Mouse (Mus musculus) kidney, postnatal 25 days (tissue): Measurements from ENCODE around the gene Zfp710.

Experiments used
- DNase-seq, 2 experiments: peaks; one replicate each; pipeline ENCODE4 v3.0.0; 2021; ENCODE audit warnings: mixed read lengths in 2 of 2

Zfp710 gene

GRCm38 (mm10) chr7:80078792-80079301, 54.2 kb downstream of the Zfp710 start:
- DNase-seq: peak; percentile 92 to 97

DNA sequence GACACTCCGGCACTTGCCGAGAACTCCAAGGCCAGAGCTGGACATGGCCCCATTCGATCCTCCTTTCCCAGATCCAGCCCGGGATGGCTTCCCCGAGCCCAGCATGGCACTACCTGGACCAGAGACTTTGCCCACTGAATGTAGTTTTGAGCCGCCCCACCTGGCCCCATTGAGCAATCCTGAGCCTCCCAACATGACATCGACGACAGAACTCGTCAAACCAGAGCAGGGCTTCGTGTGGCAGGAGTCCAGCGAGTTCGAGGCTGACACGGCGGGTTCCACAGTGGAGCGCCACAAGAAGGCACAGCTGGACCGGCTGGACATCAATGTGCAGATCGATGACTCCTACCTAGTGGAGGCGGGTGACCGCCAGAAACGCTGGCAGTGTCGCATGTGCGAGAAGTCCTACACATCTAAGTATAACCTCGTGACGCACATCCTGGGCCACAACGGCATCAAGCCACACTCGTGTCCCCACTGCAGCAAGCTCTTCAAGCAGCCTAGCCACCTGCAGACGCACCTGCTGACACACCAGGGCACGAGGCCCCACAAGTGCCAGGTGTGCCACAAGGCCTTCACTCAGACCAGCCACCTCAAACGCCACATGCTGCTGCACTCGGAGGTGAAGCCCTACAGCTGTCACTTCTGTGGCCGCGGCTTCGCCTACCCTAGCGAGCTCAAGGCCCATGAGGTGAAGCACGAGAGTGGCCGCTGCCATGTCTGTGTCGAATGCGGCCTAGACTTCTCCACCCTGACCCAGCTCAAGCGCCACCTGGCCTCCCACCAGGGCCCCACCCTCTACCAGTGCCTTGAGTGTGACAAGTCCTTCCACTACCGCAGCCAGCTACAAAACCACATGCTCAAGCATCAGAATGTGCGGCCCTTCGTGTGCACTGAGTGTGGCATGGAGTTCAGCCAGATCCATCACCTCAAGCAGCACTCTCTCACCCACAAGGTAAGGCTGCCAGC, 57.3 kb downstream of the Zfp710 start:
- DNase-seq: no peak

DNA sequence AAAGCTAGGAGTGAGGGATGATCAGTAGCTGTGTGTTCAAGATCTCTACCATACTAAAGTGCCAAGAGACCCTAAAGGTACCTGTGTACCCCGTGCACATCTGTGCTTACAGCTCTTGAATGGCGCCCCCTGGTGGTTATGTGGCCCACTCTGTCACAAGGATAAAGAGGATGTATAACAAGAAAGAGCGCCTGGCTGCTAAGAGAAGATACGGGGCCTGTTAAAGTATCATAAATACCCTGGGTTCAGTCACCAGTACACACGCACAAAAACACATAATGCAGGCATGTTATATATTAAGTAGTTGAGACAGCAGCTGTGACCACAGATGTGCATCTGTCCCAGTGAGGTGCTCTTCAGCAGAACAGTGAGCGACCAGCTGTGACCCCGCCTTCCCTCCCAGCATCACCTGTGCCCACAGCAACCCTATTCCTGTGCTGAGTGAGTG, 59.9 kb downstream of the Zfp710 start:
- DNase-seq: peak; percentile 78 to 90

DNA sequence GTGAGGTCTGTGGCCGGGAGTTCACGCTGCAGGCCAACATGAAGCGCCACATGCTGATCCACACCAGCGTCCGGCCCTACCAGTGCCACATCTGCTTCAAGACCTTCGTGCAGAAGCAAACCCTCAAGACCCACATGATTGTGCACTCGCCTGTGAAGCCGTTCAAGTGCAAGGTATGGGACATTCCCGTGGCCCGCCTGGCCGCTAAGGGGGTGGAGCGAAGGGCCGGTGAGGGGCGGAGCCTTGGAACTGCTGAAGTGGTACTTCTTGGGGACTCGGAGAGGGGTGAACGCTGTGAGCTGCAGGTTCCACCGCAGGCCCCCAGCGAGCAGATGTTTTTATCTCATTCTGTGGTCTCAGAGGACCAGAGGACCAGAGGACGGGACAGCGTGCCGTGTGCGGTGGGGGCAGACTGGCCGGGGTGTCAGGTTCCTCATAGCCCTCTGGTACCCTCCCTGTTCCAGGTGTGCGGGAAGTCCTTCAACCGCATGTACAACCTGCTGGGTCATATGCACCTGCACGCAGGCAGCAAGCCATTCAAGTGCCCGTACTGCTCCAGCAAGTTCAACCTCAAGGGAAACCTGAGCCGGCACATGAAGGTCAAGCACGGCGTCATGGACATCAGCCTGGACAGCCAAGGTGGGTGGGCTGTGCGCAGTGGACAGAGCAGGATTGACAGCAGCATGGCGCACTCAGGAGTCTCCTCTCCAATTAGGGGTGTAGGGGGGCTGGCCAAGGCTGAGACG, 61.5 kb downstream of the Zfp710 start:
- peak; percentile 75 to 80 for DNase-seq

GRCm38 (mm10) chr7:80088191-80088590, 63.6 kb downstream of the Zfp710 start:
- DNase-seq: no peak

- no peak for DNase-seq
These were observed 65.8 kb downstream of the Zfp710 start for GRCm38 (mm10) chr7:80090191-80091003.

DNA sequence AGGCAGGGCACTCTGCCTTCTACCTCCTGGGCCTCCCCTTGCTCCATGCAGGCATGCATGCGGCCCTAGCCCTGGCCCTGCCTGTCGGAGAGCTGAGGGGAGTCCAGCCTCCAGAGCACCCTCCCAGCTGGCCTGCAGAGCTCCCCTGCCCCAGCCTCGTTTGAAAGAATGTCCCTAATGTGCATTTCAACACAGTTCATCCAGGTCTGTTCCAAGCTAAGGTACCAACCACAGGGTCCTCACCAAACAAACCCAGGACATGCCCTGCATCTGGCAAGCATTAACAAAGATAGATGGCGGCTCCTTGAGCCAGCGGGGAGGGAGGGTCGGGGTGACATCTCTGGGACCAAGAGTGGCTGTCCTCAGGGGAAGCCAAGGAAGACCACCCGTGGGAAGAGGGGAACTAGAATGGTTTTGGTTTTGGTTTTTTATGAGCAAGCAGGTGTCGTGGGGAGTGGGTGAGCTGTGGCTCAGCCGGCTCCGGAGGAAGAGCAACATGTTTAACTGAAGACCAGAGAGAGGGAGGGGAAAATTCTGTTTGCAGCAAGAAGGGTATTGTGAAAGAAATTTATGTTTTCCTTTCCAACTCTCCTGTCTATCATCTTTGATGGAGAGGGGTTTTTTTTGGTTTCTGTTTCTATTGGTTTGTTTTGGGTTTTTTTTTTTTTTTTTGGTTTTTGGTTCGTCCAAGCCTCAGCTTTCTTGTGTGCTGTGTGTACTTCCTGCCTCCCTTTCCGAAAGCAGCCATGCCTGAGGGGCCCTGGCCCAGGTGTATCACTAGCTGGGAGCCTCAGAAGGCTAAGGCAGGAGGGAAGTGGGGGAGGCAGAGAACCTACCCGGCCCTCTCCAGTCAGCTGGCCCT, 66.6 kb downstream of the Zfp710 start:
- no peak for DNase-seq

- no peak for DNase-seq
These were observed 67.2 kb downstream of the Zfp710 start for GRCm38 (mm10) chr7:80091866-80092210.

GRCm38 (mm10) chr7:80092351-80093046, 67.9 kb downstream of the Zfp710 start:
- DNase-seq: peak; percentile 59 to 67

DNA sequence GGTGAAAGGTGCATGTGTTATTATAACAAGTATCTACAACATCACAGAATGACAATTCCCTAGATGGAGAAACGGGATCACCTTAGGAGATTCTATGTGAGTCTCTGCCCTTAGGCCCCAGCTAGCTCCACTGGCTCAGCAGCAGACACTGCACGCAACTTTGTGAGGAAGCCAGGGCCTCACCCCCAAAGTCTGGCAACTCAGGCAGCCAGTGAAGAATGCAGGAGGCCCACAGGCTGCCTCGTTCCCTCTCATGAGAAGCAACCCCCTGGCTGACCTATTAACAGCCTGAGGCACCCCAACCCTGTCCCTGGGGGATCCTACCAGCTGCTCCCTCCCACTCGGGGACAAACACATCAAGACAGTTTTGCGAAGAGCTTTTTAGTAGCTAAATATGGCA, 69.9 kb downstream of the Zfp710 start:
- DNase-seq: no peak

DNA sequence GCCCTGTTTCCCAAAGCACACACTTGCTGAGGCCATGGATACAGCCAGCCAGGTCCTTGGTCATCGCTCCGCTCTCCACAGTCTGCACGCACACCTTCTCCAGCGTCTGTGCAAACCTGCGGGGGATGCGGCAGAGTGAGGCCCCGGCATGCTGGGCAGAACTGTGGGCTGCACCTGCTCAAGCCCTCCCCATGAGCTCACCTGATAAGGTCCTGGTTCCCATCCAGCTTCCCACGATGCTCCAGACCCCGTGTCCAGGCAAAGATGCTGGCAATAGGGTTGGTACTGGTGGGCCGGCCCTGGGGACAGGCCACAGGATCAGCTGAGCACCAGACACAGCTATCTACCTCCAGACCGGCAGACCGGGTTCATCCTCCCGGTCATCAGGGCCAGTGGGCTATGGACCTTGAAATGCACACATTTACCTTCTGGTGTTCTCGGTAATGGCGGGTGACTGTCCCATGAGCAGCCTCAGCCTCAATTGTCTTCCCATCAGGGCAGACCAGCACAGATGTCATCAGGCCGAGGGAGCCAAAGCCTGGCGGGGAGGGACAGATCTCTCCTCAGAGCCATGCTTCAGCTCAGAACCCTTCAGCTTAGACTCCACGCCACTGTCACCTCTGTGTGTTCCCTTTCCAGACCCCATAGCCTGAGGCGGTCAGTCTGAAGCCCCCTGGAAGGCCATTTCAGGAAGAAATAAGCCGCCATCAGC, 71.1 kb downstream of the Zfp710 start:
- no peak for DNase-seq

- peak in 1 of 2 experiments; percentile 37 for DNase-seq
These were observed 73.9 kb downstream of the Zfp710 start for GRCm38 (mm10) chr7:80098389-80098976.

- no peak for DNase-seq
These were observed 78.7 kb downstream of the Zfp710 start for GRCm38 (mm10) chr7:80103335-80103734.

DNA sequence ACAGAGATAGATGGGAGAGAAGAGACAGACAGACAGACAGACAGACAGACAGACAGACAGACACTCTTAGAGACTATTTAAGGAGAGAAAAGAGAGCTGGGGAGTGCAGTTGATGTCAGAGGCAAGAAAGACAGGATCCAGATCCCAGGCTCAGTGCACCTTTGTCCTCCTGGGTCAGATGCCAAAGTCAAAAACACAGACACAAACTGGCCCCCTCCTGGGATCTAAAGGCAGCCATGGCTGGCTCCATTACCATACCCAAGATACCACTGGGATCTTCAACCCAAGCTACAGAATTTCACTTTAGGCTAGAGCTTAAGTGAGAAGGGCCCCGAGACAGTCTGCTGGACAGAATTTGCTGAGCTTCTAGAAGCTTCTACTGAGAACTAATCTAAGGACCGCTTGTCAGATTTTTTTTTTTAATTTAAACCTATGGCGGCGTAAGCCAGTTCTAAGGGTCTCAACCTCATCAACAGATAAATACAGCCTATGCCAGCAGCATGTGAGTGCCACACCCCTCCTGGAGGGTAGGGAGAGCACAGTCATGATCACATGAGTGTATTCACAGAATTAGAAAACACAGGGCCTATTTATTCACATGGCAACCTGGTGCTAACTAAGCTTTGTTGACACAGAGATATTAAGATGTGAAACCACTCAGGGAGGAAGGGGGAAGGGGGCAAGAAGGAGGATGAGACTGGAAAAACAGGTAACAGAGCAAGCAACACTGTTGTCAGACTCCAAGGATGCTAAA, 81.2 kb downstream of the Zfp710 start:
- DNase-seq: no peak

DNA sequence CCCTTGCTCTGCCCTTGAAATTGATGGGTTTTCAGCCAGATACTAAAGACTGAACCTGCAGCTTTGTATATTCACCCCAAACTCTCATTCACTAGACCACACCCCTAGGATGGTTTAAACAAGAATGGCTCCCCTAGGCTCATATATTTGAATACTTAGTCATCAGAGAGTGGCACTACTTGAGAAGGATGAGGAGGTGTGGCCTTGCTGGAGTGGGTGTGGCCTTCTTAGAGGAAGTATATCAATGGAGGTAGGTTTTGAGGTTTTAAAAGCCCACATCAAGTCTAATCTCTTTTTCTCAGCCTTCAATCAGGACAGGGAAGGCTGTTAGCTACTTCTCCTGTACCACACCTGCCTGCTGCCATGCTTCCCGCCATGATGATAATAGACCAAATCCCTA, 81.8 kb downstream of the Zfp710 start:
- DNase-seq: no peak

DNA sequence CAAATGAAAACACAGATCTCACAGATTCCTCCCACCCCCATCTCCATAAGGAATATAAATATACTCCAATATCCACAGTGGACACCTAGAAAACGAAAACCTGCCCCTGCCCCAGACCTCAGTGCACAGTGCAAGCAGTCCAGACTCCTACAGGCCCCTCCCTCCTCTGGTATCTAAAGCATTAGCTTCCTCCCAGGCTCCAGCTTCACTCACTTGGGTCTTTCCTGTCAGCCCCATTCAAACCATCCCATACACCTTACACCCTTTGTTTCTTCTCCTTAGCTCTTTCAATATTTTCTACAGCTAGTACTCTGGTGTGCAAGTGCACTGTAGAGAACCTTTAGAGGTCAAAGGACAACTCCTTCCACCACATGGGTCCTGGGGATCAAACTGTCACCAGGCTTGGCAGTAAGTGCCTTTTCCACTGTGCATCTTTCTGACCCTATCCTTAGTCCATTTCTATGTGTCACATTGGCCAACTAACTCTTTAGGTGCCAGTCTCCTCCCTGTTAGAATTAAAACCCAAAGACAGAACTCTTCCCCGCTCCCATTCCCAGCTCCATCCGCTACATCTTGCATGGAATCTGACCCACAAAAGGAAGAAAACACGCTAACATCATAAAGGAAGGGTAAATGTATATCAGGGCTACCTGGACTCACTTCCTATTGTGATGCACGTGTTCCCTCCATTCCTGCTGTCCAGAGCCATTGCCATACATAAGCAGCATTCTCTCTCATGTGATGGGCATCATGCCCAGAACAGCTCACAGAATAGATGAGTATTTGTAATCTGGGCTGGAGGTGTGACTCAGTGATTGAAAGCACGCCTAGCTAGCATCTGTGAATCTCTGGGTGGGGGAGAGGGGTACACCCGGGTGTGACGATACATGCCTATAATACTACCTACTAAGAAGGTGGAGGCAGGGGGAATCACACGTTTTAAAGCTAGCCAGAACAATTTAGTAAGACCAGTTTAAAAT, 86.7 kb downstream of the Zfp710 start:
- no peak for DNase-seq

DNA sequence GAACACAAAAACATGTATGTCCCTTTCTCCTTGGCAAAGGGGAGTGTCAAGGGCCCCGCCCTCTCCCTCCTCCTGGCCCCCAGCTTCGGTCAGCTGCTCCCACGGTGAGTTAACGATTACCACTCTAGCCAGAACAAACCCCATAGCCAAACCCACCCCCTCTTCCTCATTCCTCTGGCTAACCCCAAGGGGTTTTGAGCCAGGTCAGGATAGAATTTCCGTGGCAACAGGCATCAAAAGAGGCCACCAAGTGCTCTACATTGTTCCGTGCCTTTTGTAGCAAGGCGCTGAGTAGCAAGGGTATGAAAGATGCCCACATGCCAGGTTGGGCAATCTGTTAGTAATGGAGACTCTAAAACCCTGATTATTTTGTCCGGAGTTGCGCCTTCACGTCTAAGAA, 89.4 kb downstream of the Zfp710 start:
- peak; percentile 84 to 95 for DNase-seq
